Mouse (Mus musculus): ENCODE results near the gene Gm17364. TPM values are rescaled to one million over a fixed set of nuclear protein-coding genes. Genes with fewer than 3 reads are reported as not detected.

Gene Gm17364
- polyA plus RNA-seq, 1 experiment from 2014 or later, result not detected

DNA sequence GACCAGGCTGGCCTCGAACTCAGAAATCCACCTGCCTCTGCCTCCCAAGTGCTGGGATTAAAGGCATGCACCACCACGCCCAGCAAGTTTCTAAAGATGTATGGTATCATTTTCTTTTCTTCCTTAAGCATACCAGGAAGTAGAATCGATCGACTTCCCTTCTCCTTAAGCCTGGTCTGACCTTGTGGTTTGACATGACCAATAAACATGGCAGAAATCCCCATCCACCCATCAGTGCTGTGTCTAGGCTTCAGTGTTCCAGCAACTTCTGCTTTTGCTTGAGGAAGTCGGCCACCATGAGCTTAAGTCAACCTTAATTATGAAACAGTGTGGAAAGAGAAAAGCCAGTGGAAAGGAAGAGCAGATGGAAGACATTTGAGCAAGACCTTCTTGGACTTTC lies 43.5 kb downstream of the Gm17364 start:
- H3K36me3 ChIP-seq, result no peaks in the 10 kb centered on the region
- no peaks in the 10 kb centered on the region for H3K9me3 ChIP-seq
- no peak overlapping the region for H3K4me3 ChIP-seq
- no peaks in the 10 kb centered on the region for H3K27me3 ChIP-seq (ENCODE audit: insufficient read depth, poor library complexity, severe bottlenecking)
- 88% methylated on average over 5 of the region's 5 CpGs for WGBS
- no peak for DNase-seq (ENCODE audit: low spot score)
- no peaks in the 10 kb centered on the region for H3K4me1 ChIP-seq (replicated peaks)
- no peak overlapping the region for H3K27ac ChIP-seq

DNA sequence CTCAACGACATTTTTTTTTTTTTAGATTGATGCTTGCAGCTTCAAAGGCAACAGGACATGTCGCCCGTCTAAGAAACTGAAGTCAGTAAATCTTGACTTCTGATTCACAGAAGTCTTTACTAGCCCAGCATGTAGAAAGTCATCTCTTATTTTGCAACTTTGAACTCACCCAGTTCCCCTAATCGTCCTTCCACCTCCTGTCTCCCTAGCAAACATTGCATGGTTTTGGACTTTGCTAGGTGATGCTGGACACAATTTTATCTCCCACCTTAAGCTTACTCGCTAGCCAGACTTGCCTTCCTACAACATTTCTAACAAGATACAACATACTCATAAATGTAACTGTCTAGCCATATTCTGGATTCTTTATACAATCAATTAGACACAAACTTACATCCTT lies 45.7 kb downstream of the Gm17364 start:
- Histone ChIP-seq H3K36me3 (no peaks in the 10 kb centered on the region), H3K9me3 (no peaks in the 10 kb centered on the region), H3K27ac (no peak overlapping the region), H3K27me3 (ENCODE audit: insufficient read depth, poor library complexity, severe bottlenecking) (no peaks in the 10 kb centered on the region), H3K4me1 (replicated peaks) (no peaks in the 10 kb centered on the region), H3K4me3 (no peak overlapping the region)
- WGBS, result 87% methylated on average over 5 of the region's 5 CpGs
- DNase-seq (ENCODE audit: low spot score), result no peak

GRCm38 (mm10) chr13:41226513-41226912 lies 47.3 kb downstream of the Gm17364 start:
- H3K4me3 ChIP-seq, result no peak overlapping the region
- no peaks in the 10 kb centered on the region for H3K27me3 ChIP-seq (ENCODE audit: insufficient read depth, poor library complexity, severe bottlenecking)
- H3K27ac ChIP-seq, result no peak overlapping the region
- H3K4me1 ChIP-seq (replicated peaks), result no peaks in the 10 kb centered on the region
- WGBS, result 80% methylated on average over 5 of the region's 5 CpGs
- peaks cover 10% of the 10 kb centered on the region for H3K9me3 ChIP-seq
- no peak for DNase-seq (ENCODE audit: low spot score)
- no peaks in the 10 kb centered on the region for H3K36me3 ChIP-seq

Other genes with a start within 250 kb of the Gm17364 start
- gene Mak, start 194.3 kb downstream of the Gm17364 start, polyA plus RNA-seq (2016; fragmentation: Nextera tagmentation; extraction: Ambion mirVana), result 0.91 and 1.8 TPM in 2 replicates
- gene Gcm2, start 162.9 kb downstream of the Gm17364 start, polyA plus RNA-seq (2016; fragmentation: Nextera tagmentation; extraction: Ambion mirVana), result not detected in 2 replicates
- gene Sycp2l, start 159.7 kb downstream of the Gm17364 start, polyA plus RNA-seq (2016; fragmentation: Nextera tagmentation; extraction: Ambion mirVana), result 0.15 TPM in 1 of 2 replicates, not detected in the other
- gene Elovl2, start 53.6 kb downstream of the Gm17364 start, polyA plus RNA-seq (2016; fragmentation: Nextera tagmentation; extraction: Ambion mirVana), result 38.2 and 42.6 TPM in 2 replicates
- gene Smim13, start 24.1 kb downstream of the Gm17364 start, polyA plus RNA-seq (2016; fragmentation: Nextera tagmentation; extraction: Ambion mirVana), result 9.8 and 10.3 TPM in 2 replicates
- 17.2 and 20.9 TPM in 2 replicates for gene Nedd9, start 213.4 kb upstream of the Gm17364 start, polyA plus RNA-seq (2016; fragmentation: Nextera tagmentation; extraction: Ambion mirVana)

Data from hindbrain, embryonic 10.5 days (tissue).